Mouse (Mus musculus) CH12.LX (cell line): ENCODE data around the gene Car2. TPM values are rescaled to one million over a fixed set of nuclear protein-coding genes. Genes with fewer than 3 reads are reported as not detected.

Source experiments
- polyA plus RNA-seq: library from polyadenylated mRNA; unstranded; fragments of >175 nt; gene quantifications from 2 replicates; pipeline ENCODE4 v1.2.1, GENCODE M21; 2012; ENCODE audit warnings: low read depth; ENCODE audit not compliant: insufficient read length
- total RNA-seq, 2 experiments: library from RNA; depleted of rRNA; stranded (reverse); fragments of 300-350 nt in 1 of 2; fragments of >200 nt in 1 of 2; gene quantifications; 2 replicates each; pipeline ENCODE4 v1.2.3; 2012 to 2014

Car2 gene
- total and polyA plus RNA-seq, 3 experiments = 0.16 TPM; not detected in 2

Other genes with a start within 250 kb of the Car2 start
- gene Car13, start 244.5 kb upstream of the Car2 start, total RNA-seq (2012; rRNA removed) = 10.8 and 14.3 TPM in 2 replicates
- gene Car13, start 244.5 kb upstream of the Car2 start, total RNA-seq (2014; rRNA removed) = 25.4 and 27.0 TPM in 2 replicates
- gene Car13, start 244.5 kb upstream of the Car2 start, polyA plus RNA-seq = 20.5 and 23.2 TPM in 2 replicates
- not detected in 2 replicates for gene Car1, start 77.9 kb upstream of the Car2 start, total RNA-seq (2012; rRNA removed)
- 0.26 TPM in 1 of 2 replicates, not detected in the other for gene Car1, start 77.9 kb upstream of the Car2 start, total RNA-seq (2014; rRNA removed)
- gene Car1, start 77.9 kb upstream of the Car2 start, polyA plus RNA-seq = not detected in 2 replicates
- not detected in 2 replicates for gene Car3, start 22.8 kb upstream of the Car2 start, total RNA-seq (2012; rRNA removed)
- gene Car3, start 22.8 kb upstream of the Car2 start, total RNA-seq (2014; rRNA removed) = 0.31 and 0.97 TPM in 2 replicates
- gene Car3, start 22.8 kb upstream of the Car2 start, polyA plus RNA-seq = 0.27 and 0.72 TPM in 2 replicates